Mouse (Mus musculus) spleen, adult 2 months (tissue): Measurements from ENCODE around the gene Jtb.

Experiments used
- CTCF ChIP-seq: fragments of 200-500 bp; IDR thresholded peaks from 2 replicates; pipeline ENCODE4 v1.5.1; 2011; ENCODE audit warnings: mild to moderate bottlenecking, inconsistent platforms; ENCODE audit not compliant: insufficient read depth, insufficient read length, insufficient replicate concordance; ENCODE audit errors: extremely low read depth
- POLR2A ChIP-seq: fragments of 200-500 bp; IDR thresholded peaks from 2 replicates; pipeline ENCODE4 v1.6.1; 2011; ENCODE audit warnings: low read depth, low read length, inconsistent platforms

- TF ChIP-seq CTCF (no peak), POLR2A (no peak)
Observed at GRCm38 (mm10) chr3:90197548-90197947, 33.8 kb upstream of the Jtb start.
